Mouse (Mus musculus): ENCODE results near the gene Nfib.

DNA sequence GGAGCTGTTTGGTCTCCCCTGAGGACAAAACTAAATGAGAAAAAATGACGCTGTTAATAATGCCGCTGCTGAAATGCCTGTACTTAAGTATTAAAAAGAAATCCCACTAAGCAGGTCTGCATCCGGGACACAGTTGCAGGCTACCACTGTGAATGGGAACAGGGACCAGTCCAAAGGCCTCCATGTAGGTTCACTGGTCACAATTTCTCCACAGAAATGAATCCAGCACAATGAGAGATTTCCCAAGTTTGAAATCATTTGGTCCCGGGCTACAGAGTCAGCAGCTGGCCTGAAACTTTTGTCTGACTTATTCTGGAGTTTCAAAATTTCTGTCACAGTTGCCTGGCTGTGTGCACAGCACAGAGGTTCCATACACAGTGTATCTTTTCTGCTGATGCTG lies 195.8 kb downstream of the Nfib start:
- no peak for TF ChIP-seq CTCF (IDR thresholded peaks at IDR 0.05; ENCODE audit: low read depth, low read length)
- TF ChIP-seq GATA1 (IDR thresholded peaks at IDR 0.05; ENCODE audit: borderline replicate concordance, low read length): no peak
- TF ChIP-seq TAL1 (conservative IDR thresholded peaks at IDR 0.05; ENCODE audit: low read depth, low read length): no peak
- no peak for TF ChIP-seq GATA2 (IDR thresholded peaks at IDR 0.05; ENCODE audit: borderline replicate concordance, low read depth, low read length)
- TF ChIP-seq POLR2AphosphoS5 (IDR thresholded peaks at IDR 0.05; ENCODE audit: insufficient replicate concordance, low read depth, low read length): no peak

All from G1E (cell line).